Mouse (Mus musculus) forelimb bud, embryonic 11.5 days (tissue): Measurements from ENCODE around the gene Mia2.
A peak's percentile ranks its signal among the peaks of the same experiment; 100 is the strongest.

Experiments used
- DNase-seq: peaks from one replicate; pipeline ENCODE4 v3.0.0-alpha.2; 2012; ENCODE audit warnings: low read depth, low spot score

The Mia2 gene

GRCm38 (mm10) chr12:59104771-59105170 is 9.2 kb downstream of the Mia2 start:
- no peak for DNase-seq

- no peak for DNase-seq
Measured at GRCm38 (mm10) chr12:59105914-59106313, 10.3 kb downstream of the Mia2 start.

DNA sequence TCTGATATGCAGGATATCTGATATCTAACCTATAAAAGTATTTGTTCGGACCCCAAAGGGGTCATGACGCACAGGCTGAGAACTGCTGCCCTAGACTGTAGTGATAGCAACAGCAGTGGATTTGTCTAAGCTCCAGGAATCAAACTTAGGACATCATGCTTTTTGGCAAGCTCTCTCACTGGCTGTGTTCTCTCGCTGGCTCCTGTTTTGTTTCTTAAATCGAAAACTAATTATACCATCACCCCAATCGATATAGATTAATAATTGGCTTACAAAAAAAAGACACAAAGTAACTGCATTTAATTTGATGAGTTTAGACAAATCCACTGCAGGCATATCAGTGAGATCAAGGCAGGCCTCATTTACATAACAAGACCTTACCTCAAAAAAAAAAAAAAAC is 10.9 kb downstream of the Mia2 start:
- no peak for DNase-seq

DNA sequence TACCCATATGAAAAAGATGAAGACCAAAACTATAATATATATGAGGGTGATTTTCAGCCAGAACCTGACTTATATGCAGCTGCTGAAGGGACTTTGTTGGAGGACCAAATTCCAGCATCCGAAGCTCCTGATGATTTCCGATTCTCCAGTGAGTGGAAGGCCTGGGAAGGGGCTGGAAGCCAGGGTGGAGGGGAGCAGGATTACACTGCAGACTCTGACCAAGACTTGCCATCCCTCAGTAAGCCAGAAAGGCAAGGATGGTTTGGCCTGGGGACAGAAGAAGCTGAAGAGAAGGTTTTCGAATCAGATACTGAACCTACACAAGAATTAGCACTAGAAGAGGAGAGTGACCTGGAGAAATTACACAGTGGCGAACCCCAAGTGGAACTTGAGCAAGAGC is 12.3 kb downstream of the Mia2 start:
- no peak for DNase-seq

- no peak for DNase-seq
Measured at GRCm38 (mm10) chr12:59117184-59117583, 21.6 kb downstream of the Mia2 start.

GRCm38 (mm10) chr12:59125426-59125825 is 29.8 kb downstream of the Mia2 start:
- no peak for DNase-seq

GRCm38 (mm10) chr12:59128501-59128900 is 32.9 kb downstream of the Mia2 start:
- DNase-seq = no peak

DNA sequence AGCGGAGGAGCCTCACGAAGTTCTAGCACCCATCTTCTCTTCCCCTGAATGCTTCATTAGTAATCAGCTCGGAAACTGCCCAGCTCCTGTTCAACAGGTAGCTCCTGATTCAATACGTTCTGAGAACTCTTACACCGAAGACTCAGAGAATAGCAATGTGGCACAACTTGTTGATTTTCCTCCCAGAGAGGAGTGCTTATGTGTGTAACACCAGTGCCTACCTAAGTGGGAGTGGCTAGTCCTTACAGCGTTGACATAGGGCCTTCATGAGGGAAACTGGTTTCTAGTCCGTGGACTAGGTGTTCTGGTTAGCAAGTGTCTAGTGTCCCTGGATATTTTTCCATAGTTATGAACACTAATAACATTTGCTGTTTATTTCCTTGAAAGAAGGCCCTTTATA is 33.4 kb downstream of the Mia2 start:
- no peak for DNase-seq

- peak; percentile 69 for DNase-seq
Measured at GRCm38 (mm10) chr12:59129592-59129991, 34.0 kb downstream of the Mia2 start.

DNA sequence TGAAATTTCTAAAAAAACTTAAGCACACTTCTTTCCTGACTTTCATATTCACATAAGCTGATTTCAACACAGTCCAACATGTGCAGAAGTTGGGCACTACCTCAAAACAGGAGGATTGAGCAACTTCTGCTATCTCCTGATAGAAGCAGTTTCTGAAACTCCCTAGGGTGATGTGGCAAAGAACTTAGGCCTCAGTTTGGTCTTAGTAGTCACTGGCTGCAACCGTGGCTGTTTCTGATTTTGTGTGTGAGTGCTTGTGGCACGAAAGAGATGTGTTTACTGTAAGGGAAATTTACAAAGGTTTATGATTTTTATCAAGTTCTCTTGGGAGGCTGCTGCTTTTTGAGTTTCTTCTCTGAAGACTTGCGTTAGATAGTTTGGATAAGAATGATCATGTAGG is 34.6 kb downstream of the Mia2 start:
- peak; percentile 9 for DNase-seq

DNA sequence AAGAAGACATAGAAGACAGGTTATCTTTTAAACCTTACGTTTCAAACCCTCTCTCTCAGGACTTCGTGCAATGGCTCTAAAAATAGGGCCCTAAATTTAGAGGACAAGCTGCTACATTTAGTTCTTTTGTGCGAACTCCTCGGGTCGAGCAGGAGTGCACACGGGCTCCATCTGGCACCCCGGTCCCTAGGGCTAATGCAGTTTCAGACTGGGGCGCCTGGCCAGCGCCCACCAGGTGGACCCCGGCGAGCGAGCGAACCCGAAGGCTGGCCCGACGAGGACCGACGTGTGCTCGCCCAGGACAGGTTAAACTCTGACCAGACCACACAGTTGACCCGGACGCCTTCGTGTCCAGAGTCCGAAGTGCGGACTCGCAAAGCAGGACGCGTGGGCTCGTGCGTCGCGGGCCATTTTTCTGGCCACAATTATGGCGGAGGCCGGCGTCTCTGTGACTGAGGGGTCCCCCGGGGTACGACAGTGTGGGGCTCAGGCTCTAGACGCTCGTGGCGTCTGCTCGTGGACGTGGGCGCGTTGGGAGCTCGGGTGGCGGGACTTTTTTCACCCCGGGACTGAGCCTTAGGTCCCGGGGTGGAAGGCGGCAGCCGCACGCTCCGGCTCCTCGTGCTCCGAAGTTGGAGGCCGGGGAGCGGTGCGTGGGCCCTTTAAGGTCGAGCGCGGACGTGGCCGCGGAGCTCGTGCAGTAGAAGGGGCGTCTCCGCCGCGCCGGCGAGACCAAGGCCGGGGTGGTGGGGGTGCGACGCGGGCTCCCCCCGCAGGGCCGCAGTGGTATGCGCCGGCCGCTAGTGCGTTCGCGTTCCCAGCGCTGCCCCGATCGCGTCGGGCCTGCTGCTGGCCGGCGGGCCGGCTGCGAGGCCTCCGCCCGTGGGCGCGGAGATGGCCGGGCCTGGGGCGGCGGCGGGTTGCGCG is 35.3 kb downstream of the Mia2 start:
- peak; percentile 94 for DNase-seq

GRCm38 (mm10) chr12:59131578-59131946 is 36.0 kb downstream of the Mia2 start:
- peak; percentile 75 for DNase-seq

- no peak for DNase-seq
Measured at GRCm38 (mm10) chr12:59132462-59132861, 36.9 kb downstream of the Mia2 start.

DNA sequence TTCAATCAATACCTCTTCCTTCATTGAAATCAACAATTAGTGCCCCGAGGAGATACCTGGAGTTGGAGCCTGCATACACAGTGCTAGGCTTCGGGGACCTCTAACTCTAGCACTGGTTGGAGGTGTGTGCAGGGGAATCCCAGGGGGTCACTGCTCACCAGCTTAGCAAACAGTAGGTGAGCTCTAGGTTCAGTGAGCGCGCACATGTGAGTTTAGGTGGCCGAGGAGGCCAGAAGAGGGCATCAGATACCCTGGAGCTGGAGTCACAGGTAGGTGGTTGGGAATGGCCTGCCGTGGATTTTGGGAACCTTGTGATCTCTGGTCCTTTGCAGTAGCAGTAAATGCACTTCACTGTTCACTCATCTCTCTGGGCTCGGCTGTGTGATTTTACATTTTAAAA is 37.3 kb downstream of the Mia2 start:
- no peak for DNase-seq

DNA sequence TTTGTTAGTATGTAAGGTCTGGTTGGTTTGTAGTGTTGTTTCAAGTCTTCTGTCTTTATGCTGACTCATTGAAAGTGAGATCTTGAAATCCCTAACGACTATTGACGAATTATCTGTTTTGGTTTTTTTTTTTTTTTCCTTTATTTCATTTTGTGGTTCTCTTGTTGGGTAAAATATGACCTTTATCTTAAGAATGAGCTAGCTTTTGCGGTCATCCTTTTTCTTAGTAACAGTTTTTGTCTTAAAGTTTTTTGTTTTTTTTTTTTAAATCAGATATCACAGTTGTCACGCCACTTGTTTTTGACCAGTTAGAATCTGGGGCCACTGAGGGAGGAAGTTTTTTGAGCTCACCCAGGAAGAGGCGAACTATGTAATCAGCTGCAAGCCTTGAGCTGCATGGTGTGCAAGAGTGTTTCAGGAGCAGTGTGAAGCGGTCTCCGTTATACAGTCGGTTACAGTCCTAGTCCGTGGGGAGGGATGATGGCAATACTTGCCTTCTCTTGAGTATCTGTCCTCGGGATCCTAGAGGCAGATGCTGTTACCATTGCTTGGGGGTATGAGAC is 37.9 kb downstream of the Mia2 start:
- DNase-seq = no peak

DNA sequence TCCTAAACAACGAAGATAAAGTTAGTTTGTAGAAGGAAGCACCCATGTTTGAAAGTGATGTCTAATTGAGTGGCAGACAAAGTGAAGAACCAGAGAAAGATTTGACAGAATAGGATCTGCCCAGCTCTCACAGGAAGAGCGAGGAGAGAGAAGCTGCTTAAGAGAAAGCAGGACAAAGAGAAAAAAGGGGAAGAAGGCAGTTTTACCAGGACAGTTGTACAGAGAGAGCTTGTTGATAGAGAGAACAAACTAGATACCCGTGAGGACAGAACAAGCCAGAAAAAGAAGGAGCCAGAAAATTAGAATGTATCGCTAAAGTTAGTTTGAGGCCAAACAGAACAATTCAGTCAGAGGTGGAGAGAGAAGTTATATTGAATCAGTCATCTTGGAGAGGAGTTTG is 39.5 kb downstream of the Mia2 start:
- no peak for DNase-seq

DNA sequence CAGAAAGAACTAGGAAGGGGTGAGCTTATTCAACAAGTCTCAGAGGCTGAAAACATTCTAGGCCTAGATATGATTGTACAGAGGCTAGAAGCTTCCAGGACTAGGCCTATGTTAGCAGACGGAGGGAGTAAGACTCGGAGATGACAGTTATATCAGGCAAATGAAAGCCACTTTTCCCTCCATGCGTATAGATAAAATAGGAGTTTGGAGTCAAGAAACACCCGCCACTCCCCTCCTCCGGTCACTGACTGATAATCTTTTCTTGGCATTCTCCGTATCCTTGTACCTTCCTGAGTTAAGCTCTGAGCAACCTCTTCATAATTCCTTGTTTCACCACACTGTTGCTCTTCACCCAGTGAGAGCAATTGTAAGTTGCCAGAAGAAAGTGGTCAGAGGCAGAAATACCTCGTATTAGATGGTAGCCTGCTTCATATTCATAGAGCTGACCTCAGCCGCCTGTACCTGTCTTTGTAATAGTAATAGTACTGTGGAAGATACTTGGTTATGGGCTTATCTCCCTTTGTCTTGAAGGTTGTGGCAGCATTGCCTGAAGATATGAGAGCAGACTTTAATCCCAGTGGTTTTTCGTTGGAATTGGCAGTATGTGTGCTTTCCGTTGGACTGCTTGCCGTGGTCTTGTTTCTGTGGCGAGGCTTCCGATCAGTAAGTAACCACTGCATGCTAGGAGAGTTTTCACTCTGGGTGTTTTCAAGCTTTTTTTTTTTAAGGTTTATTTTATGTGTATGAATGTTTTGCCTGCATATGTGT is 40.1 kb downstream of the Mia2 start:
- no peak for DNase-seq

DNA sequence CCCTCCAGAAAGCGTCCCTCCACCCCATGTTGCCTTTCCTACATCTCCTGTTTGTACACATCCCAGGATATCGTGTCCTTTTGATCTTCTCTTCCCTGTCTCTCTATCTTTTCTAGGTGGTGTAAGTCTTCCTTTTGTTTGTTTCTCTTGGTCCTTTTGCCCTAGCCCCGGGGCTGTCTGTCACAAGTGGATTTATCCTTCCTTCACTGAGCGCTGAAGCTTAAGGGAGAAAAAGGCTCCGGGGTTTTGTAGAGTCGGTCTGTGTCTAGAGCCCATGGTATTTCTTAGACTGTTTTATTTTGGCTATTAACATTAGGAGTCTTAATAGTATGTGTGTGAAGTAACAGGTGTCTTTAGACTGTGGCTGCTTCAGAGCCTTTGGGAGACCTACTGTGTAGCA is 41.4 kb downstream of the Mia2 start:
- DNase-seq = no peak

DNA sequence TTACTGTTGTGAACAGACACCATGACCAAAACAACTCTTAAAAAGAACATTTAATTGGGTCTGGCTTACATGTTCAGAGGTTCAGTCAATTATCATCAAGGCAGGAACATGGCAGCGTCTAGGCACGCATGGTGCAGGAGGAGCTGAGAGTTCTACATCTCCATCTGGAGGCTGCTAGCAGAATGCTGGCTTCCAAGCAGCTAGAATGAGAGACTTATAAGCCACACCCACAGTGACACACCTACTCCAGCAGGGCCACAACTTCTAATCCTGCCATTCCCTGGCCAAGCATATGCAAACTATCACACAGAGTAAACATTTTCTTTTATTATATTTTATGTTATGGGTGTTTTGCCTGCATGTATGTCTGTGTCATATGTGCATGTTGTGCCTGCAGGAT is 43.8 kb downstream of the Mia2 start:
- no peak for DNase-seq

GRCm38 (mm10) chr12:59145130-59145529 is 49.5 kb downstream of the Mia2 start:
- no peak for DNase-seq

- no peak for DNase-seq
Measured at GRCm38 (mm10) chr12:59149691-59150090, 54.1 kb downstream of the Mia2 start.

GRCm38 (mm10) chr12:59161091-59161490 is 65.5 kb downstream of the Mia2 start:
- no peak for DNase-seq

DNA sequence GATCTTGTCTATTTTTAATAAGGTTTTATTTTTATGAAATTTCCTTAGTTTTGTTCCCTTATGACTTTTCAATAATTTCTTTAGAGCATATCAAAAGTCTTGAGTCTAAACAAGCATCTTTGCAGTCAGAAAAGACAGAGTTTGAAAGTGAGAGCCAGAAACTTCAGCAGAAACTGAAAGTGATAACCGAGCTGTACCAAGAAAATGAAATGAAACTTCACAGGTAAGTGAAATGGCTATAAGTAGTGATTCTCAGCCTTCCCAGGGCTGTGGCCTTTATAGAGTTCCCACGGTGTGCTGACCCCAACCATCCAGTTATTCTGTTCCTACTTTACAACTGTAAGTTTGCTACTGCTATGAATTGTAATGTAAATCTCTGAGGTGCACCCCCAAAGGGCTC is 67.2 kb downstream of the Mia2 start:
- DNase-seq = no peak
